8 mouse cellular contexts compared by ENCODE assay signal in the genomic region with DNA sequence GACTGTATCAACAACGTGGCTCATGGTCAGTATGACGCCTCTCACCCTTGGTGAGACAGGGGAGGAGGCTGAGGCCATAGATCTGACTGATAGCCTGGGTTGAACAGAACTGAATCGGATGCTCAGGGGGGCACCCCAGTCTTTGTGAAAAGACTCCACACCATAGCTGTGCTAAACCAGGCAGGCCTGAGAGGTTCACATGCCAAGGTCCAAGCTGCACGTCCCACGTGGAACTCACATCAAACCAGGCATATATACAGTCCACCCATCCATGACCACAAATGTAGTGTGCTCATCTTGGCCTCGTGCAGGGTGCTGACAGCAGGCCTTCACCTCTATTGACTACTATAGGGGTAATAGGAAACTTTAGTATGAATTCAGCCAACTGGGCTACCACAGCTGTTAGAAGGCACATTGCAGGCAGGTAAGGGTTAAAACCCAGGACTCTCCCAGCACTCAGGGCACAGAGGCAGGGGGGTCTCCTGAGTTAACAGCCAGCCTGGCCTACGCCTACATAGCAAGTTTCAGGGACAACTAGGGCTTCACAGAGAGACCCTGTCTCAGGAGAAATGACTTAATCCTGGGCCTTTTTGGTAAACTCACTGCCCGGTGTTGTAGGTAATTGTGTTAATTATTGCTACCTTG. TPM values are rescaled to one million over a fixed set of nuclear protein-coding genes. Genes with fewer than 3 reads are reported as not detected.
DNase-seq lines count a peak whose midpoint lies in the region; ATAC-seq and TF ChIP-seq lines count a peak whose summit lies in the region.

No protein-coding gene starts in this region.

- no peak for ATAC-seq in erythroblast, adult 5-6 weeks (replicated peaks; ENCODE audit: low FRiP score, poor library complexity, severe bottlenecking)
- no peak for ATAC-seq in midbrain, embryonic 11.5 days (ENCODE audit: low FRiP score)

- peak overlapping the region; percentile 88 for H3K4me2 ChIP-seq in midbrain, embryonic 11.5 days

- WGBS in bone marrow, adult 2 months: 37% methylated on average over 8 of the region's 8 CpGs
- WGBS in midbrain, embryonic 11.5 days: 69% methylated on average over 8 of the region's 8 CpGs

- peak overlapping the region; percentile 86 for H3K9ac ChIP-seq in midbrain, embryonic 11.5 days (ENCODE audit: low read length)

- peaks cover 49% of the 10 kb centered on the region for H3K4me1 ChIP-seq in erythroblast, embryonic 14.5 days (ENCODE audit: control insufficient read depth)
- H3K4me1 ChIP-seq in bone marrow, adult 2 months (ENCODE audit: control insufficient read depth, insufficient read depth, low read length): peaks cover 6% of the 10 kb centered on the region; the same call in 1 of the 2 replicates
- peaks cover 15% of the 10 kb centered on the region for H3K4me1 ChIP-seq in midbrain, embryonic 11.5 days (ENCODE audit: control insufficient read depth, insufficient read depth, low read length)

- peak overlapping the region; percentile 82 for H3K4me3 ChIP-seq in erythroblast, embryonic 14.5 days (replicated peaks)
- peak overlapping the region; percentile 82 for H3K4me3 ChIP-seq in bone marrow, adult 2 months (replicated peaks; ENCODE audit: control insufficient read depth, low read depth, low read length)
- H3K4me3 ChIP-seq in midbrain, embryonic 11.5 days (ENCODE audit: low read depth, low read length): peak overlapping the region; percentile 63

- no peaks in the 10 kb centered on the region for H3K9me3 ChIP-seq in erythroblast, embryonic 14.5 days (ENCODE audit: control insufficient read depth, low read length)
- H3K9me3 ChIP-seq in midbrain, embryonic 11.5 days (ENCODE audit: control insufficient read depth, low read length): no peaks in the 10 kb centered on the region

- DNase-seq in induced T-regulatory cell, adult 2 months (ENCODE audit: low read depth): peak; percentile 46
- DNase-seq in midbrain, embryonic 11.5 days (ENCODE audit: low spot score, missing footprints): no peak
- no peak for DNase-seq in thymus, adult 18-20 months
- no peak for DNase-seq in layer of hippocampus, postnatal 14 days (ENCODE audit: low spot score in 2 of 2)
- no peak for DNase-seq in urinary bladder, postnatal 36 days (ENCODE audit: low spot score in 2 of 2)

- H3K36me3 ChIP-seq in erythroblast, embryonic 14.5 days (ENCODE audit: control insufficient read depth): peaks cover 52% of the 10 kb centered on the region
- peaks cover 31% of the 10 kb centered on the region for H3K36me3 ChIP-seq in midbrain, embryonic 11.5 days (ENCODE audit: control insufficient read depth, insufficient read depth, low read length)

- H3K27me3 ChIP-seq in erythroblast, embryonic 14.5 days (ENCODE audit: control insufficient read depth): no peaks in the 10 kb centered on the region
- H3K27me3 ChIP-seq in midbrain, embryonic 11.5 days (ENCODE audit: control insufficient read depth, insufficient read depth, low read length): no peaks in the 10 kb centered on the region

- no peak for TF ChIP-seq POLR2A in bone marrow, adult 2 months (IDR thresholded peaks at IDR 0.05; ENCODE audit: borderline replicate concordance, control insufficient read depth, low read depth, low read length)

- no peak for TF ChIP-seq CTCF in bone marrow, adult 2 months (IDR thresholded peaks at IDR 0.05; ENCODE audit: control insufficient read depth, insufficient read depth, low read length)

- H3K27ac ChIP-seq in bone marrow, adult 2 months (ENCODE audit: control insufficient read depth, insufficient read depth, low read depth, low read length, poor library complexity): no peak overlapping the region
- H3K27ac ChIP-seq in midbrain, embryonic 11.5 days (ENCODE audit: low read depth, low read length): peak overlapping the region; percentile 77; the same call in 1 of the 2 replicates

RNA-seq across cellular contexts. Expression of a gene that starts 1.2 kb away (rescaled TPM):
- polyA plus RNA-seq in erythroblast, embryonic 14.5 days (2012): 0.62 and 0.69 TPM in 2 replicates
- 1.3 and 2.1 TPM in 2 replicates for total RNA-seq in erythroblast, adult 5-6 weeks (2015; ENCODE audit: low replicate concordance)
- total RNA-seq in erythroblast, adult 5-6 weeks (2017; ENCODE audit: low replicate concordance): 3.1 and 5.2 TPM in 2 replicates
- polyA plus RNA-seq in bone marrow, adult 2 months (2011; ENCODE audit: insufficient read depth, insufficient read length, low replicate concordance, missing spikeins): 7.7 and 10.8 TPM in 2 replicates
- polyA plus RNA-seq in midbrain, embryonic 11.5 days (2014; fragmentation: Nextera tagmentation; extraction: Ambion mirVana): 9.6 and 10.7 TPM in 2 replicates
- 10 to 100 TPM in 1 of 2 experiments, 1 to 10 TPM in 1; 9.1 to 11.7 TPM for total RNA-seq in layer of hippocampus, postnatal 14 days (2021)

RNA-seq across cellular contexts. Expression of a gene that starts 20.9 kb away (rescaled TPM):
- 59.0 and 82.9 TPM in 2 replicates for polyA plus RNA-seq in erythroblast, embryonic 14.5 days (2012)
- 140 and 157 TPM in 2 replicates for total RNA-seq in erythroblast, adult 5-6 weeks (2015; ENCODE audit: low replicate concordance)
- 174 and 180 TPM in 2 replicates for total RNA-seq in erythroblast, adult 5-6 weeks (2017; ENCODE audit: low replicate concordance)
- 188 and 198 TPM in 2 replicates for polyA plus RNA-seq in bone marrow, adult 2 months (2011; ENCODE audit: insufficient read depth, insufficient read length, low replicate concordance, missing spikeins)
- 802 and 844 TPM in 2 replicates for polyA plus RNA-seq in midbrain, embryonic 11.5 days (2014; fragmentation: Nextera tagmentation; extraction: Ambion mirVana)
- total RNA-seq in layer of hippocampus, postnatal 14 days (2021): 100 to 1,000 TPM; 166 to 174 TPM

RNA-seq across cellular contexts. Expression of a gene that starts 33.8 kb away (rescaled TPM):
- 7.4 and 8.9 TPM in 2 replicates for polyA plus RNA-seq in erythroblast, embryonic 14.5 days (2012)
- 7.5 and 27.6 TPM in 2 replicates for total RNA-seq in erythroblast, adult 5-6 weeks (2015; ENCODE audit: low replicate concordance)
- 19.2 and 23.3 TPM in 2 replicates for total RNA-seq in erythroblast, adult 5-6 weeks (2017; ENCODE audit: low replicate concordance)
- 58.3 and 118 TPM in 2 replicates for polyA plus RNA-seq in bone marrow, adult 2 months (2011; ENCODE audit: insufficient read depth, insufficient read length, low replicate concordance, missing spikeins)
- polyA plus RNA-seq in midbrain, embryonic 11.5 days (2014; fragmentation: Nextera tagmentation; extraction: Ambion mirVana): 152 and 167 TPM in 2 replicates
- total RNA-seq in layer of hippocampus, postnatal 14 days (2021): 10 to 100 TPM; 50.1 to 53.0 TPM

RNA-seq across cellular contexts. Expression of a gene that starts 50.0 kb away (rescaled TPM):
- polyA plus RNA-seq in erythroblast, embryonic 14.5 days (2012): 1.4 and 1.5 TPM in 2 replicates
- total RNA-seq in erythroblast, adult 5-6 weeks (2015; ENCODE audit: low replicate concordance): 17.3 and 18.6 TPM in 2 replicates
- 3.6 and 3.9 TPM in 2 replicates for total RNA-seq in erythroblast, adult 5-6 weeks (2017; ENCODE audit: low replicate concordance)
- polyA plus RNA-seq in bone marrow, adult 2 months (2011; ENCODE audit: insufficient read depth, insufficient read length, low replicate concordance, missing spikeins): 14.8 and 19.3 TPM in 2 replicates
- polyA plus RNA-seq in midbrain, embryonic 11.5 days (2014; fragmentation: Nextera tagmentation; extraction: Ambion mirVana): 40.4 and 41.5 TPM in 2 replicates
- 10 to 100 TPM; 60.5 to 65.1 TPM for total RNA-seq in layer of hippocampus, postnatal 14 days (2021)
